Mouse (Mus musculus) spleen, adult 2 months (tissue): ENCODE data around the gene Gfod1.

Experiments used
- CTCF ChIP-seq: fragments of 200-500 bp; IDR thresholded peaks from 2 replicates; pipeline ENCODE4 v1.5.1; 2011; ENCODE audit warnings: mild to moderate bottlenecking, inconsistent platforms; ENCODE audit not compliant: insufficient read depth, insufficient read length, insufficient replicate concordance; ENCODE audit errors: extremely low read depth
- POLR2A ChIP-seq: fragments of 200-500 bp; IDR thresholded peaks from 2 replicates; pipeline ENCODE4 v1.6.1; 2011; ENCODE audit warnings: low read depth, low read length, inconsistent platforms

DNA sequence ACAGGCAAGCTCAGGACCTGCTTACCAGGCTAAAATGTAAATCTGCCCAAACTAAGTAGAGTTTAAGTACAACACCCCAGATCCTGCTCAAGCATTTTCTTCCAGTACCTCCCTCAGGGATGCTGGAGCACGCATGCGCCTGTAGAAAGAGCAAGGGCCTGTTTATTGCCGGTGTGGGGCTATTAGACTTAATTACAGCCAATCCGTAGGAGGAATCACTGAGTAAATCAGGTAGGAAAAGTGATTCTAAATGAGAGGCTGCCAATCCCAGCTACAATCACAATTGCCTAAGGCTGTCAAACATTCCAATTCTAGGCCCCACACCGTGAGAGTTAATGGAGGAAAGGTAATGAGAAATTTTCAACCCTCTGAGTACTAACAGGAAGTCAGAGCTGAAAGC lies 145.7 kb downstream of the Gfod1 start:
- TF ChIP-seq POLR2A = no peak
- TF ChIP-seq CTCF = no peak
